Mouse (Mus musculus) olfactory bulb, adult 2 months (tissue): ENCODE results near the gene Tubg1.

Experiments used
- CTCF ChIP-seq: fragments of 200-500 bp; IDR thresholded peaks from 2 replicates; pipeline ENCODE4 v1.5.1; 2012; ENCODE audit warnings: low read depth, mild to moderate bottlenecking, low read length, moderate library complexity; ENCODE audit not compliant: insufficient read depth
- POLR2A ChIP-seq: fragments of 200-500 bp; IDR thresholded peaks from 2 replicates; pipeline ENCODE4 v1.6.1; 2012; ENCODE audit warnings: mild to moderate bottlenecking, low read depth, low read length, moderate library complexity; ENCODE audit not compliant: insufficient read depth

GRCm38 (mm10) chr11:101141088-101141487 lies 21.4 kb downstream of the Tubg1 start:
- TF ChIP-seq POLR2A: no peak
- TF ChIP-seq CTCF: no peak
